Mouse (Mus musculus): ENCODE measurements around the gene Slc10a6.

Slc10a6 gene

DNA sequence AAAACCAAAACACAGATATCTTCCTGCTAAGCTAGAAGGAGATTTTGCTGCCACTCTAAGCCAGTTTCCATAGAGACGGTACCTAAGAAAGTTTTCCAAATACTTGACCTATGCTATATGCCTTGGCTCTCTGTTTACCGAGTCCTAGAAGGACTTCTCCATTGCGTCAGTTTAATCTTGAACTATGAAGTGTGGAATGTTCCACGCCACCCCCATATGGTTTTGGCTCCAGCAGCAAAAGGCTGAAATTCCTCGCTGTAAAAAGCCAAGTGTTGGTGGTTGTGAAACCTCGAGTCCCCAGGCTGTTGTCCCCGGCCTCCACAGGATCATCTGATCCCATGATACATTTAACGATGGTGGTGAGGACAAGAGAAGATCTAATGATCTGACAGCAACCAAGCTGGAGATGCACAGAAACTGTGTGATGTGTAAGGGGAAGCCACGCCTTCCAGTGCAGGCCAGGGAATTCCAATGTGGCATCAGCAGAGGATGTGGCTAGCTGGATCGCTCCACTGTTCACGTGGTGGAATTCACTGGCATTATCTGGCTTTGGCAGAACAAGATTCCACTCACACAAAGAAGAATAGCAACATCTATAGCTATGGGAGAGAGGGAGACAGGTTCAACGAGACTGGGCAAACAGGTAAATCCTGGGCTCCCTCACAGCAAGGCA, 8.8 kb downstream of the Slc10a6 start:
- DNase-seq (ENCODE audit: low spot score in 2 of 2), result no peak

DNA sequence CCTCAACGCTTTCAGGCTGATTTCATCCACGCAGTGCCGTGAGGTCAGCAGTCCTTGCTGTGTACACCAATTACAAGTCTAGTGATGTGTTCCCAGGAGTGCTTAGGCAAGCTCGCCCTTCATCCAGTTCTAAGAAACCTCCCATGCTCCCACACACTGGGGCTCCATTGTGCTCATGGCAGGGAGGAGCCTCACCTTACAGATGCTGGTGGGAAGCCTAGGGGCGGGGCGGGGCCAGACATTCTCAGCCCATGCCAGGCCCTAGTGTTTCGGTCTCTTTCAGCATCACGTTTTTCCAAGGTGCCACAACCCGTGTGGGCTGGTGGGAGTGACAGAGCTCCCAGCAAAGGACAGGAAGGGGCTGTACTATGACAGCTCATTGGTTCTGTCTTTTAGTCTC, 12.0 kb downstream of the Slc10a6 start:
- no peak for DNase-seq (ENCODE audit: low spot score in 2 of 2)

DNA sequence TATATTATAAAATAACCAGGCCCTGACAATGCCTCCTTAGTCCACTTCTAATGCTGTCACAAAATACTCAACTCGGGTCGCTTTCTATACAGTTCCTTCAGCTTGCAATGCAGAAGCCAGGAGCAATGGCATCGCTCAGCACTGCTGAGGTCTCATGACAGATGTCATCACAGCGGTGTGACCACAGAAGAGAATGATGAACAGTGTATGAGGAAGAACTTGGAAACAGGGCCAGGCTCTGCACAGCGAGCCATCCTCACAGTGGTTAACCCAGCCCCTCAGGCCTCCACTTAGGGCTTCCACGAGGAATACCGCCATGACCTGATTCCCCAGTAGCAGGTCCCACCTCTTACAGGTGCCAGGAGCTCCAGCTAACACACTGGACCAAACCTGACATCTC, 14.8 kb downstream of the Slc10a6 start:
- DNase-seq (ENCODE audit: low spot score in 2 of 2), result no peak

DNA sequence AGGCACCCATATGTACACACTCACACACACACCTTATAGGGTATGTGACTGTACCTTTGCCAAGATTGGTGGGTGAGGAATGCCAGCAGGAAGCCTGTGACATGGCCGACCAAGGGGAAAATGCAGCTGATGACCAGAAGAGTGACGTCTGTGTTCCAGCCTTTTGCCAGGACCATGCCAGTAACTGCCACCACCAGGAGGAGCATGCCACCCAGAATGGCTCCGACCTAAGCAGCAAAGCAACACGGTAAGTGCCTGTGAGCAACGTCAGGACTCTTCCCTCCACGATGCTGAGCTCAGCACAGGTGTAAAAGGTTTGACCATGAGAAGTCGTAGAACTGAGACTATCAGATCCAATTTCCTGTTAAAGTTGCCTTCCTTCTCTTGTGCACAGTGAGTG, 16.9 kb downstream of the Slc10a6 start:
- no peak for DNase-seq (ENCODE audit: low spot score in 2 of 2)

DNA sequence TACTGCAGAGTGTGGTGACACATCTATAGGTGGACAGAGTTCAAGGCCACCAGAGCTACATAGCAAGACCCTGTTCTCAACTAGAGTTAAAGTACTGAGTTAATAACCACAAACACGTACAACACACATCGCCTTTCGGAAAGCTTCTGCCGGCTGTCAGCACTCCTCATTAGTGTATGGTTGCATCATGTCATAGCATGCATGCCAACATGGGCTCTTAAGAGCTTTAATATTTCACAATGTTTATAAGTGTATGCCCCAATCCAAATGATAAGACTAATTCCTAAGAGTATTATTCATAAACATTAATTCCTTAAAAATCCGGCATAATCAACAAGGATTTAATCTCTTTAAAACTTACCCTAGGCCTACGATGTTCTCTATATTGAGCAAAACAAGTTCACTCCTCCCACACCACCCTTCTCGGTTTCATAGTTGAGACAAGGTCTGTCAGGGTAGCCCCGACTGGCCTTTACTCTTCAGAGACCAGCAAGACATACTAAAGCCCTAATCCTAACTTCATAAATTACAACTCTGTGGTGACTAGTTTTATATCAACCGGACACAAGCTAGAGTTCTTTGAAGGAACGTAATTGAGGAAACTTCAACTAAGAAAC, 18.2 kb downstream of the Slc10a6 start:
- DNase-seq (ENCODE audit: low spot score in 2 of 2), result no peak

DNA sequence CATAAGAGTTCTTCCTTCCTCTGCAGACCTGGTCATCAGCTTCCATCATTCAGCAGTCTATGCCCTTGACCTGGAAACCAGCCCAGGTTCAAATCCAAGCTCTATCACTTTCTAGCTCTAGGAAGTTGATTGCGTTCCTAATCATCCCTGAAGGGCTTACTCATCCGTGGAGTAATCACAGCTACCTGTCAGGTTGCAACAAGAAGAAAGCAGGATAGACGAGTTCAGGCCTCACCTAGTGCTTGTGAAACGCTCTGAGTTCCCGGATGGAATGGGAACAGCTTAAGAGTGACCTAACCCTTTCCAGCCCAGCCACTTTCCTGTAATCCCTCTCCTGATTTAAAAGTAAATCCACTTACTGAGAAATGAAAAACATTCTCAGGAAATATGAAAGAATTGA, 19.1 kb downstream of the Slc10a6 start:
- DNase-seq (ENCODE audit: low spot score in 2 of 2), result no peak

DNA sequence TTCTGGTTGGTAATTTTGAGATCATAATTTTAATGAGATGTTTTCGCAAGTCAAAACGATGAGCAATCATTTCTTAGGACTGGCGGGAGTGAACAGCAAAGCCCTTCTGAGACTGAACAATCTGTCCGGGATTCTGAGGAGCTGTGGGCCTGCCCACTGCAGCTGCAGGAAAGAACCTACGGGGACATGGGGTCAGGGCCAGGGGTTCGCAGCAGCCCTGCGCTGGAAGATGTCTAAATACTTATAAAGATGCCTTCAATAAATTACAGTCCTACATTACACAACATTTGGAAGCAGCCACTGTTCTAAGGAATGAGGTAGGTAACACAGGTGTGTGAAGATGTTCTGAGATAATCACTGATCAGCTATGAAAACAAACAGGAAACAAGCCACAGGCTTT, 23.5 kb downstream of the Slc10a6 start:
- DNase-seq (ENCODE audit: low spot score in 2 of 2), result no peak

DNA sequence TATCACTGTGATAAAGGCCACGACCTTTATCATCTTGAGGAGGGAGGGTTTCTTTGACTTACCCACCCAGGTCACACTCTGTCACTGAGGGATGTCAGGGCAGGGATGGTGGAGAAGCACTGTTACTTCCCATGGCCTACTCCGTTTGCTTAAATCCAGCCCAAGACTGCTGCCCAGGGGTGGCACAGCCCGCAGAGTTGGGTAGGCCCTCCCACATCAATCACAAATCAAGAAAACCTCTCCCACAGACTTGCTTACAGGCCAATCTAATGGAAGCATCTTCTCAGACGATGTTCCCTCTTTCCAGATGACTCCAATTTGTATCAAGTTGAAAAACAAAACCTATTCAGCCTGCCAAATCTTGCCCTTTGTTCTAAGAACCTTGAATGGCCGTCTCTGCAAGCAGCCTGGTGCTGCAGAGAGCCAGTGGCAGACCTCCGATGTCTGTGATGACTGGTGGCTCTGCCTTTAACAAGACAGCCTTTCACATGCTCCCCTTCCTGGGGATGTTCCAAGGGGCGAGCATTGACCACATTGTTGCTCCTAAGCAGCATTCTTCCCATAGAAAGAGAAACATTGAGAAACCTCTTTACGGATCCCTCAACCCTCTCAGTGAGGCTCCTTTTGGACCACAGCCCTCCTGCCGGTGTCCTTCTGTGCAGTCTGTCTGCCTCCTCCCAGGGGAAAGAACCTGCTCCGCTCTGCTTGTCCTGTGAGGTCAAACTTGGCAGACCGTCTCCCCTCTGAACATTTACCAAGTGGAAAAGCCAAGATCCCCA, 25.9 kb downstream of the Slc10a6 start:
- DNase-seq (ENCODE audit: low spot score in 2 of 2), result no peak

DNA sequence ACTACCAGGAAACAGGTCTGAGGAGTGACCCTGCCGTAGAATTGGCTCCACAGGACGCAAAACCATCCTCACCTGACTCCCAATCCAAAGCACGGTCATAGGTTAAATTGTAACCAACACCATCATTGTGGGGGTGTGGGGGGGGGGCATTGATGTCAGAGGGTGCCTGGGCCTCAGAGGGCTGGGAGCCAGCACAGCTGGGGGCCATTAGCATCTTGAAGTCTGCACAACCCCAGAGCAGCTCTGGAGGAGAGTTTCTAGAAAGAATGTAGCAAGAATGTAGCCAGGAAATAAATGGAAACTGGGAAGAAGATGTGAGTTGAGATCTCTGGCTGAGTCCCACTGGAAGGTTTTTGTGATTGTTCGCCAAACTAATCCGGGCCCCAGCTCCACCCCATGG, 30.3 kb downstream of the Slc10a6 start:
- no peak for DNase-seq (ENCODE audit: low spot score in 2 of 2)

DNA sequence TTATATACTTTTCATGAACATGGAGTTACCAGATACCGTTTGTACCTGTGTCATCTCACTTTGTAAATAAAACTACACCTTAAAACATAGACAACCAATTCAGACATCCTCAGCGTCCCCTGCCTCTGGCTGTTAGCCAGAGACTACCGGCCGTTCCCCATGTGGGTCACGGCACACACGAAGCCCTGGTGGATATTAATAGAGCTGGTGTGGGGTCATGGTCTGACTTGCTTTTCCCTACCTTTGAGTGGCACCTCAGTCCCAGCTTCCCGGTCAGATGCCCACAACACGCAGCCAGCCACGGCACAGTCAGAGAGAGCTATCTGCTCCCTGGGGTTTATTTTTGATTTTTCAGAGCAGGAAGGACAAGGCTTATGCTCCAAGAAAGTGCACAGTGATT, 30.9 kb downstream of the Slc10a6 start:
- DNase-seq (ENCODE audit: low spot score in 2 of 2), result no peak

DNA sequence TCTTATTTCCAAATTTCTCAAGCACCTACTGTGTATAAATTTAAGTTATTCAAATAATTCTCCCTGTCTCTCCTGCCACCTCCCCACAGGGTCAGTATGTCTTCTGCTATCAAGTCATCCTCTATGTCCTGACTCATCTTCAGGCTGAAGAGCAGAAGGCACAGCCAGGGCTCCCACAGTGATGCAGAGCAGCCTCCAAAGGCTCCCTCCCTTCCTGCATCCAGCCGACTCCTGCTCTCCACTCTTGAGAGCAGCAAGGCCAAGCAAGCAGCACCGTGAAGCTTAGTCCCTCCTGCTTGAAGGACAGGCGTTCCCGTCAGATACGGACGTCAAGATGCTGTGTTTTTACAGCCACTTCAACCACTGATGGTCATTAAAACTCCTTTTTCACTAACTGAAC, 31.6 kb downstream of the Slc10a6 start:
- DNase-seq (ENCODE audit: low spot score in 2 of 2), result no peak

DNA sequence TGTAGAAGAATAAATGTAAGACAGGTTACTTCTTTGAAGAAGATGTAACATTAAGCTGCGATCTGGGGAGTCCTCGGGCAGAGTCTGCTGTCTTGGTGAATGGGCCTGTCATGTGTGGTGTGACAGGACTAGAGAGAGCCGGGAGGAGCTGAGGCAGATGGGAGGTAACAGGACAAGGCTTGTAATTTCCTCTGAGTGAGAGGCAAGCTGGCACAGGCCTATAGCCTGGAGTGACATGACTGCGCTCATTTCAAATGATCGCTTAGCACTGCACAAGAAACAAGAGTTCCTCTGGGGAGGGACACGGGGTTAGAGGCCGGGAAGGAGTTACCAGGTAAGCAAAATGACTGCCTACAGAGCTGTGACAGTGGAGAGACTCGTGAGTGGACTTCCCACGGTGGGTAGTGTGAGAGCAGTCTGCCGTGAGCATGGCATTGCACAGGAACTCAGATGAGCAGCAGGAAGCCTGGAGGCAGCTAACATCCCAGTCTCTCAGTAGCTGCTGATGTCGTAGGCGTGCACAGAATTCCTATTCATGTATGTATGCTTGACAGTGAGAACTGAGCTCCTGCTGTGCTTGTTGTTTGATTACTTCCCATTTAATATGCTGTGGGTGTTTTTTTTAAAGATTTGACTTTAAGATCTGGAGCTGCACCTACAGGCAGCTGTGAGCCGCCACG, 32.6 kb downstream of the Slc10a6 start:
- no peak for DNase-seq (ENCODE audit: low spot score in 2 of 2)

DNA sequence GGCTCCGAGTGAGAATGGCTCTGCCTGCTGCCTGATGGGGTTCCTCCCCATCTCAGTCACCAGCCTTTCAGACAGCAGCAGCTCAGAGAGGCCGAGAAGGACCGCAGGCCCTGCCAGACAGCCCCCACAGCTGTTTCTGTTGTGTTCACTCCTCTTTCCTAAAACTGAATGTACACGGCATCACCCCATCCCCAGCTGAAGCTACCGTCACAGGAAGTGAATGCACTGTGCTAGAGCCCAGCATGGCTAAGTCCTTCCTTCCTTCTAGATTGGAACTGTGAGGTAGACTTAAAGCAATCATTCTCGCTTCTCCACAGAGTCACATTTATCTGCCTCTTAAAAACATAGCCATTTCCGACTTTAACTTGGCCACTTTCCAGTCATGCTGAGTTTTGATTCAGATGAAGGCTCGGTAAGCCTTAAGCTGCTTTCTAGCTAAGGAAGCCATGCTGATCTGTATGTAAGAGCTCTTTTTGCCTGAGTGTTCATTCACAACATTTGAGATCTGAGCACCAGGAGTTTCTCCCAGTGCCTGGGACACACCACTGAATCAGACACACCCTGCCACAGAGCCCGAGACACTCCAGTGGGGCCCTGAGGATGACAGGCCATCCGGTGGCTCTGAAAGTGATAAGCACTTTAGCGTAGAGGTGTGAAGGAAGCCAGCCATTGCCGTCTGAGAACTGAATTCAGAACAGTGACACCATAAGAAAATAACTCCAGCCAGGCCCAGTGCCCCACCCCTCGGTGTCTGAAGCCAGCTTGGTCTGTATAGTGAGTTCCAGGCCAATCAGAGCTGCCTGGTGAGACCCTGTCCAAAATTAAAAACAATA, 33.6 kb downstream of the Slc10a6 start:
- DNase-seq (ENCODE audit: low spot score in 2 of 2), result no peak

DNA sequence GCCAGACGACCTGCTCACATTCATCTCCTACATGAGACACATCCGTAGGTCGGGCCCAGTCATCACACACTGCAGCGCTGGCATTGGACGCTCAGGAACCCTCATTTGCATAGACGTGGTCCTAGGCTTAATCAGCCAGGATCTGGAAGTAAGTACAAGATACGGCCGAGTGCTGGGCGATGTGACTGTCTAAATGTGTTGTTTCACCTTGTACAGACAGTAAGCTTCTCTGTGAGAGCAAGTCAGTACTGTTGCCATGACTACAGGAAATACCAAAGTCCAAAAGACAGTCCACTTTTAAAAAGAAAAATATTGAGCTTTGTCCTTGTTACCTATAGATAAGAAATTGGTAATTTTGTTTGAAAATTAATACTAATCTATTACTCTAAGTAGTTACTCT, 35.6 kb downstream of the Slc10a6 start:
- no peak for DNase-seq (ENCODE audit: low spot score in 2 of 2)

DNA sequence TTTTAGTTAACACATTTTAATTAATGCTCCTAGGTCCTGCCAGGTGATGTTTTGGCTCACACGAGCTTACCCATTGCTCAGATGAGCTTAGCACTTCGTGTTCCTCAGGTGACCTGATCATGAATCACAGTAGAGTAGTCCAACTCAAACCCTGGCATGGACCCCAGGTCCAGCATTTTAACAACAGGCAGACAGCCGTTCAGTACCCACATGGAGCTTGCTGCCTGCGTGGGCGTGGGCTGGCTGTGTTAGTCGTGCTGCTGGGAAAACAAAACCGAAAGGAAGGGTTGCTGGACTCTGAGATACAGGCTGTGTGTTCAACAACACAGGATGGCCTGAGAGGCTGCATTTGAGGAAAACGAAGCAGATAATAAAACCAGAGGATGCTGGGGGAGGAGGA, 36.5 kb downstream of the Slc10a6 start:
- no peak for DNase-seq (ENCODE audit: low spot score in 2 of 2)

DNA sequence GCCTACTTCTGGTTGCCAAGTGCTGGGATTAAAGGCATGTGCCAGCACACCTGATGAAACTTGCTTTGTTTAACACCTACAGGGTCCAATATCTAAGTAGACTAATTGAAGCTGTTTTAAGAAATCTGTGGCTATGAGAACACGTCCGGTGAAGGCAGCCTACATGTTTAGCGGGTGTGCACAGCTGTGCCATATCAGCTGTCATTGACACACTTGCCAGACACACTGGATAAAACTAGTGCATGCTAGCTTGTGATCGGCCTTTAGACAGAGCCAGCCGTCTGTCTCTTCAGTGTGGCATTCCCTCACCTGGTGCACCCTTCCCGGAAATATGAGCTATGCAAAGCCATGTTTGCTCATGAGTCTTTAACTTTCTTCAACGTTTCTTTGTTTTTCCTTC, 37.4 kb downstream of the Slc10a6 start:
- DNase-seq (ENCODE audit: low spot score in 2 of 2), result no peak

DNA sequence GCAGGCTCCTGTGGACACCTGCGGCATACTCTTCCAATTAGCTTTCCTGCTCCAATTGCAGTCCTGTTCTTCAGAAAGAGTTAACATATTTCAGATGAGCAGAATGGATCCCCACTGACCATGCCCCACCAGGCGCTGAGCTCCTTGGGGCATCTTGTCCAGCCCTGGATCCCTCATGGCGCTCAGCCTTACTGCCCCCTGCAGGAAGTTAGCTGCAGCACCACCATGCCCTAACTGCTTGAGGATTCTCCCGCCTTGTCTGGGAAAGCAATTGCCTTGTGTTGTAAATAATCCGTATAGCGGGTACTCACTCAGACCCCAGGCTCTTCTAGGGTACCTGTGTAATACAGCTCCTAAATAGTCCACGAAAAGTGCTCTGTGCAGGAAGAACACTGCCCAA, 42.0 kb downstream of the Slc10a6 start:
- no peak for DNase-seq (ENCODE audit: low spot score in 2 of 2)

DNA sequence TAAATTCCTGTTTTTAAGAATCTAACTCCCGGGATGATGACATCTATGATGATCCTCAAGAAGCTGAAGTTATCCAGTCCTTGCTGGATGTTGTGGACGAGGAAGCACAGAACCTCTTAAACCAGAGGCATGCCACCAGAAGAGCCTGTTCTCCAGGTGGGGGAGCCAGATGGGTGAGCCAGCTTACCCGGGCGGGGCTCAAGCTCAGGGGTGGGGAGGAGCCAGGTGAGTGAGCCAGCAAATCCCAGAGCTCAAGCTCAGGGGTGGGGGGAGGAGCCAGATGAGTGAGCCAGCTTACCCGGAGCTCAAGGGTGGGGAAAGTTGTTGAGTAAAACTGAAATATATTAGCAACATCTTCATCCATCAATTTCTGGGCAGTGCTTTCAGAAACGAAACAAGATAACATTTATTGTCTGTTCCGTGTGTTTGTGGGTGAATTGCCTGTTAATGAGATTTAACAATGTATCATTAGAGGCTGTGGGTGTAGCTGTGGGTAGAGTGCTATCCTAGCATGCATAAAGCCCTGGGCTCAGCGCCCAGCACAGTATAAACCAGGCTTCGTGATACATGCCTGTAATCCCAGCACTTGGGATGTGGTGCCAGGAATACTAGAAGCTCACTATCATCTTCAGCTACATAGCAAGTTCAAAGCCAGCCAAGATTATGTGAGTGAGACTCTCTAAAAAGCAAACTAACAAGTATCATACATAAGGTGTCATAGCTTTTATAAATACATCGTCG, 49.4 kb downstream of the Slc10a6 start:
- DNase-seq (ENCODE audit: low spot score in 2 of 2), result no peak

DNA sequence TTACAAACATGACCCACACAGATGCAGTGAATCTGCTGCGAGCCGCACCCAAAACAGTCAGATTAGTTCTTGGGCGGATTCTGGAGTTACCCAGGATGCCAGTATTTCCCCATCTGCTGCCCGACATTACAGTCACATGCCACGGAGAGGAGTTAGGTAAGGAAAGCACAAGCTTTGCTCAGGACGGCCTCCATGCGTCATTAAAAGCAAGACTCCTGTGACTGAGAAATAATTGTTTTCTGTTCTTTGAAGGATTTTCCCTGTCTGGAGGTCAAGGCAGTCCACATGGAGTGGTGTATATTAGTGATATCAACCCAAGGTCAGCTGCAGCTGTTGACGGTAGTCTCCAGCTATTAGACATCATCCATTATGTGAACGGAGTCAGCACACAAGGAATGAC, 59.8 kb downstream of the Slc10a6 start:
- no peak for DNase-seq (ENCODE audit: low spot score in 2 of 2)

DNA sequence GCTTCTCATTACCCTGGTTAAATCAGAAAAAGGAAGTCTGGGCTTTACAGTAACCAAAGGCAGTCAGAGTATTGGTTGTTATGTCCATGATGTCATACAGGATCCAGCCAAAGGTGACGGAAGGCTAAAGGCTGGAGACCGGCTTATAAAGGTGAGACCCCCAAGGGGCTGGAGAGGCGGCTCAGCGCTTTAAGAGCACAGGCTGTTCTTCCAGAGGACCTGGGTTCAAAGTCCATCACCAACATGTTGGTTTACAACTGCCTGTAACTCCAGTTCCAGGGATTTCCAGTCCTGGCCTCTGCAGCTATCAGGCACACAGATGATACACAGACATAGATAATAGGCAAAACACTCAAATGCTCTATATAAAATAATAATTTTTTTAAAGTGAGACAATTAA, 61.2 kb downstream of the Slc10a6 start:
- DNase-seq (ENCODE audit: low spot score in 2 of 2), result no peak

DNA sequence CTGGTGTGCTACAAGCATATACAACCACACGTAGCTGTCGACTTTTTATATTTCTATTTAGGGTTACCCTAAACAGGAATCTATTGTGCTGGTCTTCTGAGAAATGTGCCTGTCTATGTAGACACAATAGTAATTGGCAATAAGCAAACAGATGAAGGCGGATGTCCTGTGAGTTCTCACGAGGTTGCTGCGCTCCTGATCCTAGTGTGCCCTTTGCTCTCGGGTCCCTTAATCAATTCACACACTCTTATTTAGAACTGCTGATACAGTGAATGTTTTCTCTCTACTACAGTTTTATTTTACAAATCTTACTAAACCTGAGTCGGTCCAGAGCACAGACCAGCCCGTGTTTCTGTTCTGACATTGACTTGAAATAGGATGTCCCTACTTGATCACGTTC, 68.7 kb downstream of the Slc10a6 start:
- no peak for DNase-seq (ENCODE audit: low spot score in 2 of 2)

All from spleen, postnatal 4 days (tissue).